Comparison of ENCODE assay signal across 21 mouse cellular contexts in the genomic region with DNA sequence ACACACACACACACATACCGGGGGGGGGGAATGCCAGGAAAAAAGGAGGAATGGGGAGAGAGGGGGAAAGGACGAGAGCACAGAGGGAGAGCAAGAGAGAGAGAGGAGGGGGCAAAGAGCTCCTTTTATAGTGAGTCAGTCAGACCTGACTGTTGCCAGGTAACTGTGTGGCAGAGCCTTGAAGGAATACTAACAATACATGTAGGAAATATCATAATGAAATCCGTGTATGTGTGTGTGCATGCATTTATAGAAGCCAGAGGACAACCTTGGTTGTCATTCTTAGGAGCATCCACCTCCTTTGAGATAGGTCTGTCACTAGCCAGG.
A peak's percentile ranks its signal among the peaks of the same experiment; 100 is the strongest.
DNase-seq lines count a peak whose midpoint lies in the region; ATAC-seq lines count a peak whose summit lies in the region.
"Had no signal": no experiment of that assay in that cellular context is flagged by ENCODE, and none has a peak within 500 bp of the region (broad histone marks: within the 10 kb centered on the region; RNA-seq: fewer than 3 reads in every experiment).

No protein-coding gene starts in this region.

- H3K4me2 ChIP-seq in midbrain, embryonic 12.5 days (replicated peaks): no peak overlapping the region
- 0 out of 2 replicates have a peak overlapping the region, but pooled peaks have one; percentile 20 for H3K4me2 ChIP-seq in forebrain, embryonic 14.5 days (ENCODE audit: low read length)
- H3K4me2 ChIP-seq in hindbrain, embryonic 16.5 days (ENCODE audit: low read length): peak overlapping the region; percentile 22
- H3K4me2 ChIP-seq in neural tube, embryonic 13.5 days: peak overlapping the region; percentile 20; the same call in 1 of the 2 replicates
- H3K4me2 ChIP-seq: embryonic facial prominence, embryonic 12.5 days; heart, embryonic 15.5 days had no signal

- peaks cover 7% of the 10 kb centered on the region; the same call in 1 of the 2 replicates for H3K4me1 ChIP-seq in midbrain, embryonic 12.5 days
- H3K4me1 ChIP-seq in midbrain, embryonic 10.5 days: peaks cover 27% of the 10 kb centered on the region
- H3K4me1 ChIP-seq in forebrain, embryonic 14.5 days (ENCODE audit: control insufficient read depth, insufficient read depth, low read length): no peaks in the 10 kb centered on the region
- peaks cover 3% of the 10 kb centered on the region; the same call in 1 of the 2 replicates for H3K4me1 ChIP-seq in hindbrain, embryonic 16.5 days (ENCODE audit: control insufficient read depth, insufficient read depth, low read depth, low read length)
- H3K4me1 ChIP-seq in neural tube, embryonic 13.5 days (replicated peaks): peaks cover 16% of the 10 kb centered on the region
- H3K4me1 ChIP-seq: embryonic facial prominence, embryonic 12.5 days had no signal

- DNase-seq in midbrain, embryonic 10.5 days (ENCODE audit: low spot score): no peak
- no peak for DNase-seq in forebrain, embryonic 14.5 days (ENCODE audit: low spot score)
- DNase-seq in kidney, postnatal 10 days: no peak
- DNase-seq in ovary, adult 18-20 months (ENCODE audit: low spot score): no peak
- no peak for DNase-seq in layer of hippocampus, adult 11-12 months (ENCODE audit: low spot score)
- DNase-seq: adrenal gland, postnatal 36 days; cerebellum, adult 11 months; cerebellum, adult 9-11 months; gastrocnemius, adult 2 months; heart, postnatal 36 days; kidney, adult 2 months; kidney, postnatal 14 days; layer of hippocampus, postnatal 36 days; lung, postnatal 4 days; right cerebral cortex, adult 18-20 months had no signal

- no peak overlapping the region for H3K4me3 ChIP-seq in midbrain, embryonic 12.5 days
- no peak overlapping the region for H3K4me3 ChIP-seq in midbrain, embryonic 10.5 days
- H3K4me3 ChIP-seq in forebrain, embryonic 14.5 days (ENCODE audit: low read depth, low read length): no peak overlapping the region
- no peak overlapping the region for H3K4me3 ChIP-seq in hindbrain, embryonic 16.5 days (ENCODE audit: low read length)
- no peak overlapping the region for H3K4me3 ChIP-seq in neural tube, embryonic 13.5 days
- H3K4me3 ChIP-seq: embryonic facial prominence, embryonic 12.5 days; gastrocnemius, adult 2 months; heart, embryonic 15.5 days; layer of hippocampus, adult 2 months had no signal

- H3K36me3 ChIP-seq in midbrain, embryonic 12.5 days: no peaks in the 10 kb centered on the region
- H3K36me3 ChIP-seq in midbrain, embryonic 10.5 days: no peaks in the 10 kb centered on the region
- no peaks in the 10 kb centered on the region for H3K36me3 ChIP-seq in forebrain, embryonic 14.5 days (ENCODE audit: control insufficient read depth, insufficient read depth, low read length)
- H3K36me3 ChIP-seq in hindbrain, embryonic 16.5 days (ENCODE audit: control insufficient read depth, insufficient read depth, low read length): no peaks in the 10 kb centered on the region
- H3K36me3 ChIP-seq in neural tube, embryonic 13.5 days: no peaks in the 10 kb centered on the region
- H3K36me3 ChIP-seq: embryonic facial prominence, embryonic 12.5 days; heart, embryonic 15.5 days had no signal

- 47% methylated on average over 3 of the region's 3 CpGs for WGBS in midbrain, embryonic 12.5 days
- 50% methylated on average over 2 of the region's 3 CpGs for WGBS in midbrain, embryonic 10.5 days
- WGBS in forebrain, embryonic 14.5 days: 56% methylated on average over 3 of the region's 3 CpGs
- WGBS in hindbrain, embryonic 16.5 days: 37% methylated on average over 3 of the region's 3 CpGs
- WGBS in neural tube, embryonic 13.5 days: 59% methylated on average over 3 of the region's 3 CpGs

- H3K9ac ChIP-seq in midbrain, embryonic 12.5 days (replicated peaks): no peak overlapping the region
- H3K9ac ChIP-seq in forebrain, embryonic 14.5 days (ENCODE audit: low read length): 0 out of 2 replicates have a peak overlapping the region, but pooled peaks have one; percentile 2
- no peak overlapping the region for H3K9ac ChIP-seq in hindbrain, embryonic 16.5 days (ENCODE audit: low read depth, low read length)
- no peak overlapping the region for H3K9ac ChIP-seq in neural tube, embryonic 13.5 days
- H3K9ac ChIP-seq: embryonic facial prominence, embryonic 12.5 days; heart, embryonic 15.5 days had no signal

- ATAC-seq in midbrain, embryonic 12.5 days (ENCODE audit: low FRiP score, low read depth): no peak
- peak; percentile 6; the same call in 1 of the 2 replicates for ATAC-seq in forebrain, embryonic 14.5 days
- peak; percentile 65 for ATAC-seq in hindbrain, embryonic 16.5 days
- peak; percentile 64 for ATAC-seq in neural tube, embryonic 13.5 days (ENCODE audit: low read depth)

- peak overlapping the region; percentile 58 for H3K27ac ChIP-seq in midbrain, embryonic 12.5 days (replicated peaks)
- H3K27ac ChIP-seq in midbrain, embryonic 10.5 days (replicated peaks): no peak overlapping the region
- H3K27ac ChIP-seq in forebrain, embryonic 14.5 days (ENCODE audit: low read depth, low read length): peak overlapping the region; percentile 68
- H3K27ac ChIP-seq in hindbrain, embryonic 16.5 days (ENCODE audit: low read depth, low read length): peak overlapping the region; percentile 68; the same call in 1 of the 2 replicates
- peak overlapping the region; percentile 80 for H3K27ac ChIP-seq in neural tube, embryonic 13.5 days (replicated peaks)
- H3K27ac ChIP-seq: embryonic facial prominence, embryonic 12.5 days; gastrocnemius, adult 2 months; heart, embryonic 15.5 days; layer of hippocampus, adult 2 months had no signal

- H3K9me3 ChIP-seq in midbrain, embryonic 12.5 days: no peaks in the 10 kb centered on the region
- H3K9me3 ChIP-seq in midbrain, embryonic 10.5 days (replicated peaks): no peaks in the 10 kb centered on the region
- no peaks in the 10 kb centered on the region for H3K9me3 ChIP-seq in forebrain, embryonic 14.5 days (replicated peaks; ENCODE audit: control insufficient read depth, low read length)
- H3K9me3 ChIP-seq in hindbrain, embryonic 16.5 days (ENCODE audit: control insufficient read depth, low read length): no peaks in the 10 kb centered on the region
- H3K9me3 ChIP-seq in neural tube, embryonic 13.5 days: no peaks in the 10 kb centered on the region
- H3K9me3 ChIP-seq: embryonic facial prominence, embryonic 12.5 days; heart, embryonic 15.5 days had no signal

- no peaks in the 10 kb centered on the region for H3K27me3 ChIP-seq in midbrain, embryonic 12.5 days
- no peaks in the 10 kb centered on the region for H3K27me3 ChIP-seq in midbrain, embryonic 10.5 days (ENCODE audit: low read depth, poor library complexity, severe bottlenecking)
- H3K27me3 ChIP-seq in forebrain, embryonic 14.5 days (replicated peaks; ENCODE audit: control insufficient read depth, insufficient read depth, low read length): no peaks in the 10 kb centered on the region
- no peaks in the 10 kb centered on the region for H3K27me3 ChIP-seq in hindbrain, embryonic 16.5 days (replicated peaks; ENCODE audit: control insufficient read depth, insufficient read depth, low read length)
- no peaks in the 10 kb centered on the region for H3K27me3 ChIP-seq in neural tube, embryonic 13.5 days
- H3K27me3 ChIP-seq: embryonic facial prominence, embryonic 12.5 days; heart, embryonic 15.5 days had no signal
